Mouse (Mus musculus) gastrocnemius, adult 2 months (tissue): ENCODE results near the gene Dpm2. TPM values are rescaled to one million over a fixed set of nuclear protein-coding genes. Genes with fewer than 3 reads are reported as not detected.

Experiments
- DNase-seq: peaks from one replicate; pipeline ENCODE4 v3.0.0; 2022
- H3K27ac ChIP-seq: fragments of 200-600 bp; 2 replicates; pipeline ENCODE4 v1.8.1; 2022; ENCODE audit warnings: mild to moderate bottlenecking
- H3K4me3 ChIP-seq: fragments of 200-600 bp; 2 replicates; pipeline ENCODE4 v1.8.1; 2022; ENCODE audit warnings: mild to moderate bottlenecking, moderate library complexity
- CTCF ChIP-seq: fragments of 200-600 bp; IDR thresholded peaks from 2 replicates; pipeline ENCODE4 v1.8.1; 2022; ENCODE audit warnings: antibody characterized with exemption, mild to moderate bottlenecking, moderate library complexity
- intact Hi-C: fragments of 180-260 bp; cut with DNase I; formaldehyde crosslinking; loops from one replicate; pipeline ENCODE4 v1.15.1; 2025
- long read RNA-seq, 2 experiments: library from polyadenylated mRNA; stranded (forward); transcript quantifications; one replicate each; pipeline ENCODE4 v2.0.0; 2021
- total RNA-seq, 2 experiments: library from RNA; stranded (reverse); gene quantifications; 2 replicates each; pipeline ENCODE4 v1.2.3; 2021

Dpm2 gene
- 10 to 100 TPM; 11.1 to 14.1 TPM for total RNA-seq
- long read RNA-seq, experiment 1, transcript Dpm2-201 (4 exons, 869 nt), result major isoform, 11 of 16 reads
- long read RNA-seq, experiment 1, partial matches to known transcripts, result 1 of 16 reads
- long read RNA-seq, experiment 1, other reads (novel, unspliced or antisense), result 1 of 16 reads
- long read RNA-seq, experiment 2, transcript Dpm2-201 (4 exons, 869 nt), result major isoform, 6 of 8 reads
- long read RNA-seq, experiment 2, partial matches to known transcripts, result 0 of 8 reads
- long read RNA-seq, experiment 2, other reads (novel, unspliced or antisense), result 1 of 8 reads

- intact Hi-C loops, result loop anchor here (5.0 kb wide), 1 partner anchor 36 kb away; no protein-coding TSS in a partner anchor
- peak; percentile 93 for DNase-seq
- H3K27ac ChIP-seq, result peak within 1 kb of the TSS; percentile 95
- no peak for TF ChIP-seq CTCF
- H3K4me3 ChIP-seq, result peak within 1 kb of the TSS; percentile 89
Observed at GRCm38 (mm10) chr2:32570698-32571494, at the start of gene Dpm2. Gene Dpm2 (plus strand): TSS chr2:32570858.

DNA sequence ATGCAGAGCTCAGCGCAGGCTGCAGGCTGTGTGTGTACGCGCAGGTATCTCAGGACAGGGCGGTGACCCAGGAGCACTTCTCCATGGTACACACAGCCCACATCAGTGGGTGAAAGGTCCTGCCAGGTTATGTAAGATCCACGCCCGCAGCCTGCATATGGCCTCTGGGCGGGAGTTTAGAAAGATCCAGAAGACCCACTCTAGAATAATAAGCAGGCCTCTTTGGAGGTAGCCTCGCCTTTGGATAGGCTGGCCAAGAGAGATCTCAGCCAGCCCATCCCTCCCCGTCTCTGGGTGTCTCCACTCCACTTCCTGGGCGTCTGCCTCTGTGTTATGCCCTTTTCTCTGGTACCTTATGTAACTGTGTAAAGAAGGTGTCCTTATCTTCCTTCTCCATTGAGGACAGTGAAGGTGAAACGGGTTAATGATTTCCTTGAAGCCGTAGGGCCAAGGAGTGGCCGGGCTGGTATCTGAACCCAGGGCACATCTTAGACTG lies 46.1 kb upstream of the Dpm2 start:
- intact Hi-C loops, result no loop called here
- no peak for TF ChIP-seq CTCF
- Histone ChIP-seq H3K4me3 (no peak overlapping the region), H3K27ac (no peak overlapping the region)
- no peak for DNase-seq

DNA sequence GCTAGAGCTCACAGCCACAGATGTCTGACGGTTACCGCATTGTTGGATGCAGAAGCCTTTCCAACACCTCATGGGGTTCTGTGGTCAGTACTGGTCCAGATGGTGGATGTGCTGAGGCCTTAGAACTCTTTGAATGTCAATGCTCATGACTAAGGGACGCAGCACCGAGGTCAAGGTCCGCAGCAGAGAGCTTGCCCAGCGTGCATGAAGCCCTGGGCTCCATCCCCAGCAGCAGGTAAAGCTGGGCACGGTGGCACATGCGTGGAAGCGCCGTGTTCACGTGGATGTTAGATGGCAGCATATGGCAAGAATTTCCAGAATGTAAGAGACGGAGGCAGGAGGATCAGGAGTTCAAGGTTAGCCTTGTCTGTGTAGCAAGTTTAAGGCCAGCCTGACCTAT lies 44.8 kb upstream of the Dpm2 start:
- no peak for TF ChIP-seq CTCF
- Histone ChIP-seq H3K27ac (no peak overlapping the region), H3K4me3 (no peak overlapping the region)
- intact Hi-C loops, result no loop called here
- DNase-seq, result no peak

DNA sequence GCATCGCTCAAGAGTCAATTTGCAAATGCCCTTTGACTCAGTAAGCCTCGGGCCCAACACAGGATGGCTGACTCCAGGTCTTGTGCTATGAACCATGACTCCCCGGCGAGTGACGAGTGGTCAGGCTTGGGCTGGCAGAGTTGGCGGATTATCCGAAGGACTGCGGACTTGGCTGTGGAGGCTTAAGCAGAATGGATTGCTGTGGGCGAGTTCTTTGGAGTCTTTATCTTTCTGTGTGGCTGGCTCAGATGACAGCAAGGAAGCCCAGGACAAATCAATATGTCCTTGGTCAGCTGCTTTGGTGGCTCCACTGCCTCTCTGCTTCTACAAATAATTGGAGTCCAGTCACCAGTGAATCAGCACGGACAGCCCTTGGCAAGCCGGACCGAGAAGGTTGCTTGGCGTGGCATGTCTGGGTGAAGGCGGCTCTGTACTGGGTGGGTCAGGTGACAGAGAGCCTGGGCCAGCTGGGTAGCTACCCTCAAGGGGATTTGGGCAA lies 43.1 kb upstream of the Dpm2 start:
- TF ChIP-seq CTCF, result no peak
- Histone ChIP-seq H3K27ac (peak overlapping the region; percentile 28), H3K4me3 (peak overlapping the region; percentile 35)
- intact Hi-C loops, result no loop called here
- peak; percentile 64 for DNase-seq

- DNase-seq, result no peak
- Histone ChIP-seq H3K4me3 (no peak overlapping the region), H3K27ac (no peak overlapping the region; the same call in 1 of the 2 replicates)
- no peak for TF ChIP-seq CTCF
- intact Hi-C loops, result no loop called here
Observed at GRCm38 (mm10) chr2:32528326-32528725, 42.3 kb upstream of the Dpm2 start.

GRCm38 (mm10) chr2:32530479-32530878 lies 40.2 kb upstream of the Dpm2 start:
- no peak overlapping the region for H3K4me3 ChIP-seq
- no peak overlapping the region for H3K27ac ChIP-seq
- TF ChIP-seq CTCF, result no peak
- intact Hi-C loops, result no loop called here
- no peak for DNase-seq

DNA sequence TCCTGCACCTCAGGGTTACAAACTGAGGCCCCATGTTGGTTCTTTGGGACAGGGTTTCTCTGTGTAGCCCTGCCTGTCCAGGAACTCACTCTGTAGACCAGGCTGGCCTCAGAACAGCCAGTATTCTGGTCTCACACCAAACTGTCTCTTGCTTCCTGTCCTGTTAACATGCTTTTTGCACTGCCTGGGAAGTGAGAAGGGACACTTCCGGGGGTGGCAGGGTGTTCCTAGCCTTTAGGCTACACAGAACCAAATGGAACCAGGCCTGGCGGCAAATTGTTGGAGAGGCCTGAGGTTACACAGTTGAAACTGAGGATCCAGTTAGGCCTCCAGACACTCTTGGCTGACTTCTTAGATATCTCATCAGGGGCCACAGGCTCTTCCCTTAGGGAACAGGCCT lies 37.5 kb upstream of the Dpm2 start:
- TF ChIP-seq CTCF, result no peak
- Histone ChIP-seq H3K27ac (no peak overlapping the region; the same call in 1 of the 2 replicates), H3K4me3 (no peak overlapping the region)
- intact Hi-C loops, result no loop called here
- no peak for DNase-seq

- DNase-seq, result peak; percentile 58
- intact Hi-C loops, result loop anchor here (2.0 kb wide), 1 partner anchor 33 kb away; no protein-coding TSS in a partner anchor
Observed at GRCm38 (mm10) chr2:32534061-32534732, 36.5 kb upstream of the Dpm2 start.

DNA sequence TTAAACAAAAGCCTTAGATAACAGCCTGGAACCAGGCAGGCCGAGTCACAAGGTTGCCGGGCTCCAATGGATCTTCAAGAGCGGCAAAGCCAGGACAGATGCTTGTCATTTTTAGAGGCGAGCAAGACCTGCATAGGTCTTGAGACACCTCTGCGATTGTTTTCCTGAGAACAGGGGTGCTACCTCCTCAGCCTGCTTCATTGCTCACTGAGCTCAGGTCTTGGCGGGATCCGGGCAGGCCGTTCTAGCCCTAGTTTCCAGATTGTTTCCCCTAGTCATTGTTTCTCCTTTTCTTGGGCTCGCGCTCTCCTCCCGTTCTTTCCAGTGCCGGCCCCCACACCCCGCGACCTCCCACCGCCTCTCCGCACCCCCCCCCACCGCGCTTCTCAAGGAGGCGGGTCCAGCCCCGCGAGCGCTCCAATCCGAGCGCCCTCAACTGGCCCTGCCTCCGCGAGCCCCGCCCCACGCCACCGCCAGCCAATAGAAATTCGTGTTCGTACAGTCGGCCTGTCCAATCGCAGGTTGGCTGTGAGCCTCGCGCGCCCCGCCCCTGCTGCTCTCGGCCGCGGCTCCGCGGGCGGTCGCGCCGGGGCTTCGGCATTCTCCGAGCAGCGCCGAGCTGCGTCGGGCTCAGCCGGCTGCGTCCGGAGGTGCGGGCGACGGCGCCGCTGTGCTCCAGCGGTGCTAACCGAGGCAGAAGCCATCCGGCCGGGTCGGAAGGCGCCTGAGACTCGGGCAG lies 35.8 kb upstream of the Dpm2 start, which contains the start of gene Fam102a:
TSS of gene Fam102a (plus strand) at position 600 of the 739 bp plus-strand sequence.
- Histone ChIP-seq H3K4me3 (peak within 1 kb of the TSS; percentile 74), H3K27ac (peak within 1 kb of the TSS; percentile 93)
- TF ChIP-seq CTCF, result no peak
- peak; percentile 100 for DNase-seq
- intact Hi-C loops, result loop anchor here (2.0 kb wide), 1 partner anchor 32 kb away; no protein-coding TSS in a partner anchor

More at GRCm38 (mm10) chr2:32534061-32534732, 36.5 kb upstream of the Dpm2 start:
- peak overlapping the region; percentile 74 for H3K4me3 ChIP-seq
- no peak for TF ChIP-seq CTCF
- peak overlapping the region; percentile 93 for H3K27ac ChIP-seq

DNA sequence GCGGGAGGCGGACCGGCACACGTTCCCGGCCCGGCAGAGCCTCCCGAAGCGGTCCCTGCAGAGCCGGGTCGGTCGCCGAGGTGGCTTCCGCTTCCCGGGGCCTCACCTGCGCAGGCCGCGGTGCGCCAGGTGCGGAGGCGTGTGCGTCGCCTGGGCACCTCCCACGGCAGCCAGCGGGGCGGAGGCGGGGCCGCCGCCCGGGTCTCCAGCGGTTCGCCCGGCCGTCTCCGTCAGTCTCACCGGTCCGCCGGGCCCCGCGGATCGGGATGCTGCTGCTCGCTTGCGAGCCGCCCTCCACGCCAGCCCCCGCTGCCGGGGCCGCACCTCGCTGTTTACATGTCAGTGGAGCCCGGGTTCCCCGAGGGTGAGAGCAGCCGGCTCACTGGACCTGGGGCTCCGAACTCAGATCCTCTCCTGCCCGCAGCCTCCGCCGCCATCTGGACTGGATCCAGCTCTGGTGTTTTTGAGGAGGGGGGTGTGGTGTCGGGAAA lies 35.1 kb upstream of the Dpm2 start:
- no peak for TF ChIP-seq CTCF
- intact Hi-C loops, result loop anchor here (2.0 kb wide), 1 partner anchor 31 kb away; no protein-coding TSS in a partner anchor
- Histone ChIP-seq H3K27ac (peak overlapping the region; percentile 93), H3K4me3 (peak overlapping the region; percentile 74)
- DNase-seq, result peak; percentile 73

GRCm38 (mm10) chr2:32536086-32536633 lies 34.5 kb upstream of the Dpm2 start:
- intact Hi-C loops, result no loop called here
- TF ChIP-seq CTCF, result no peak
- Histone ChIP-seq H3K4me3 (peak overlapping the region; percentile 74), H3K27ac (peak overlapping the region; percentile 93)
- DNase-seq, result peak; percentile 51
